Mouse (Mus musculus) erythroblast, embryonic 14.5 days (primary cell): ENCODE measurements around the gene Grm8.

Source experiments
- GATA1 ChIP-seq: IDR thresholded peaks from 2 replicates; pipeline ENCODE4 v1.6.1; 2012; ENCODE audit warnings: low read length, inconsistent platforms, mixed read lengths
- TAL1 ChIP-seq: IDR thresholded peaks from 3 replicates; pipeline ENCODE4 v1.6.1; 2012; ENCODE audit warnings: low read length, inconsistent platforms, mixed read lengths

GRCm38 (mm10) chr6:27753290-27753829 lies 381.6 kb downstream of the Grm8 start:
- no peak for TF ChIP-seq GATA1
- TF ChIP-seq TAL1, result no peak
